Mouse (Mus musculus): ENCODE measurements around the gene Lrrc18.
A peak's percentile ranks its signal among the peaks of the same experiment; 100 is the strongest.

Gene Lrrc18

DNA sequence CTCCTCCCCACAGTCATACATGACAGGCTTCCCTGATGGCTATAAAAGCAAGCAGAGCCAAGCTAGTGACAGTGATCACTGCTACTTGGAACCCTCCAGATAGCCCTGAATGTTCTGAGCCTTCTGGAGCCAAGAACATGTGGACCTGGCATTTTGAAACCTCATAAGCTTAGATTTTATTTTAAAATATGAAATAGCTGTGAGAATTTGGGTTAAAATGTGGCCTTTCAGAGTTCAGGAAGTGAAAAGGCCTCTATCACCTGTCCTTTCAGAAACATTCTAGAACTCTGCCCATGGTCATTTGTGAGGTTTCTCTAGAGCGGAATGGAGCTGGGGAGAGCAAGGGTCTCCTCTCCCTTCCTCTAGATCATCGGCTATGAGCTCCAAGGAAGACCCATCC, at the start of gene Lrrc18:
TSS of gene Lrrc18 (plus strand) at position 301 of the 400 bp plus-strand sequence.
- DNase-seq (ENCODE audit: low read depth, low spot score) = no peak

DNA sequence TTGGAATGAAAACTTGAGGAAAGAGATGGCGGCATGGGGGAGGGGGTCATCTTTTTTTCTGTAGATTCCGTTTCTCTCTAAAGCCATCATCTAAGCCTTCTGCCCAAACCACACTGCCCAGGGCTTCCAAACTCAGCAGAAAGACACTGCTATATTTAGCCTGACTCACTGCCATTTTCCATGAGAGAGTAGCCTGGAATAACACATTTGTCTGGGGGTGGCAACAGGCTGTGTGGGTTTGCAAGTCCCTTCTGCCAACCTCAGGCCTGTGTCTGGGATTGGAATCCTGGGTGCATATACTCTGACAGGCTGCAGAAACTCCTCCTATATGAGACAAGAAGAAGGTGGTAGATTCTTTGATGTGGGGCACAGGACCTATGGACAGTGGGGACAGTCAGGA, 43.7 kb upstream of the Lrrc18 start:
- DNase-seq (ENCODE audit: low read depth, low spot score) = no peak

DNA sequence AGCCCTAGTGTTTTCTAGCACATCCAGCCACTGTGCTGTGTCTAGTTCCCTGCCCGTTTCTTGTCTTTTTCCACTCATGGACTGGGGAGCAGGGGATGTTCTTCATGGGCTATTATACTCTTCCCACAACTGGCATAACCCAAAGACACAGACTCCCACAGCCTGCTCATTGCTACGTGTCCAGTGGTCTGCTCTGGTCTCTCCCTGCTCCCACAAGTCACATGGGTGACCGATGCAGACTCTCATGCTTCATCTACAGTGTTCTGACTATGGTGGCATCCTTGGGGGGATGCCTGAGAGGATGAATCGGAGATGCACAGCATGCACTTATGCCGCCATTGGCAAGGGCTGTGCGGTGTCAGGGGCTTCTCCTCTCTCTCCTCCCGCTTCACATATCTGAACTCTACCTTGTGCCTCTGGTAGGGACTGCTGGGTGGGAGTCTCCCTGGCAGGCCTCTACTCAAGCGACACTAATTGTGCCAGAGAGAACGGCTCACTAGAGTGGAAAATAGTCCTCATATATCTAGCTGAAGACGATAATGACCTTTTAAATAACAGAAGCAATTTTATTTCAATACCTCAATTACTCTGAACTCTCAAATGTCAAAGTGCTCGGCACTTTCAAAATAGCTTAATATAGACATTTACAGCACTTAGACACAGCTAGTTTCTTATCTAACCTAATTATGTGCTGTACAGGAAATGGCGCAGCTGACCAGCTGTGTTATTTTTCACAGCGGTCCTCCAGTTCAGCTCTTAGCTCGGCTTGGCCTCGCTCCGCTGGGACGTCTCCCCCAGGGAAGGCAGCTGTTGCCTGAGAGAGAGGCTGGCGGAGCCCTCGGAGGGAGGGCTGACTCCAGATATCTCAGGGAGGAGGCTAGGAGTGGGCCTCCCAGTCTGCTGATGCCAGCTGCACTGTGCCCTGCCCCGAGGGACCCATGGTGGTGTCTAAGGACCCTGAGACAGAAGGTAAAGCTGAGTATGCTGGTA, 40.6 kb upstream of the Lrrc18 start:
- DNase-seq (ENCODE audit: low read depth, low spot score) = no peak

DNA sequence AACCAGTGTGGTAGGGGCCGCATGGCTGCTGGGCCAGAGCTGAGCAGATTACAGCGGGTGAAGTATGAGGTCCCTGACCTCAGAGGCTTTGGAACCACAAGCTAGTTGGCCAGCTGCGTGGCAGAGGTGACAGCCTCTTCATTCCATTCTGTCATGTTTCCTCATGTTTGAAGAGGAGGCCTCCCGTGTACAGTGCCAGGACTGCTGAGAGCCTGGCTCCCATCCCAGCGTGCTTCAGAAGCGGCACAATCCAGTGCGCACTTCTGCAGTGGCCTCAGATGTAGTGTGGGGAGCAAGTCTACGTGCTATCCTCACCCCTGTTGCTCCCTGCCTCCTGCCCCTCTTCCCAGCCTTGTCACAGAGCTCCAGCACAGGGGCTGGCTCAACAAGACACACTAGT, 34.7 kb upstream of the Lrrc18 start:
- DNase-seq (ENCODE audit: low read depth, low spot score) = no peak

GRCm38 (mm10) chr14:32958671-32959070, 32.5 kb upstream of the Lrrc18 start:
- DNase-seq (ENCODE audit: low read depth, low spot score) = no peak

DNA sequence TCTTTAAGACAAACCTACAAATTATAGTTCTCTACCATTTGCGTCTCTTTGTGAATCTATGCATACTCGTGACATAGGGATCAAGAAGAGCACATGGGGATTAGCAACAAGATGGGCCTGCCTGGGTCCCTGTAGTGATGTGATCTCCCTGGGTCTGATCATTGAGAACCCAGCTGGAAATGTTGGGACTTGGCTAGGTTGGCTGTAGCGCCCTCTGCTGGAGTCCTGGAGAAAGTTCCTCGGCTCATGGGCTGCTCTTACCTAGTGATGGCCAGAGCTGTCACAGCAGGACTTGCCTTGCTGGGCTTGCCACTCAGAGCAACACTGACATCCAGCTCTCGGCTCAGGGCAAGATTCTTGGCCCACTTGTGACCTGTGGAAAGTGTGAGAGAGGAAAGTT, 30.7 kb upstream of the Lrrc18 start:
- peak; percentile 31 for DNase-seq (ENCODE audit: low read depth, low spot score)

- DNase-seq (ENCODE audit: low read depth, low spot score) = no peak
These were observed 26.4 kb upstream of the Lrrc18 start for GRCm38 (mm10) chr14:32964742-32965141.

- DNase-seq (ENCODE audit: low read depth, low spot score) = no peak
These were observed 20.5 kb upstream of the Lrrc18 start for GRCm38 (mm10) chr14:32970700-32971099.

GRCm38 (mm10) chr14:32984176-32984738, 6.9 kb upstream of the Lrrc18 start:
- DNase-seq (ENCODE audit: low read depth, low spot score) = no peak

GRCm38 (mm10) chr14:32986659-32987058, 4.5 kb upstream of the Lrrc18 start:
- no peak for DNase-seq (ENCODE audit: low read depth, low spot score)

- no peak for DNase-seq (ENCODE audit: low read depth, low spot score)
These were observed 3.9 kb downstream of the Lrrc18 start for GRCm38 (mm10) chr14:32994954-32995636.

DNA sequence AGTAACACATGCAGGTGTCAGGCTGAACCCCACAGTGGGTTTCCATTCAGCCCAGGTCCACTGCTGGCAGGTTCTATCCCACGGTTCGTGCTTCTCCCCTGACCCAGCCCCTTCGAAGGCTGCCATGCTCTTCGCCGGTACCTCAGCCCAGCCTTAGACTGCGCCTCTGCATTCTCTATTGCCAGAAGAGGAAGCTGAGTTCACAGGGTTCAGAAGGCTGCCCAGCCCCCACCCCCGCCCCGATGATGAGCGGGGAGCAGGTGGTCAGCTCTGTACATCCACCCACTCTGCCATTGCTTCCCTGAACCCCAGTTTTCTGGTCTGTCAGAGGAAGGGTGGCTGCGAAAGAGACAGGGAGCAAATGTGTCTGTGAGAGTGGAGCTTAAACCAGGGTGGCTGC, 8.3 kb downstream of the Lrrc18 start:
- DNase-seq (ENCODE audit: low read depth, low spot score) = no peak

- no peak for DNase-seq (ENCODE audit: low read depth, low spot score)
These were observed 9.2 kb downstream of the Lrrc18 start for GRCm38 (mm10) chr14:33000112-33000979.

GRCm38 (mm10) chr14:33005114-33005513, 13.9 kb downstream of the Lrrc18 start:
- DNase-seq (ENCODE audit: low read depth, low spot score) = no peak

DNA sequence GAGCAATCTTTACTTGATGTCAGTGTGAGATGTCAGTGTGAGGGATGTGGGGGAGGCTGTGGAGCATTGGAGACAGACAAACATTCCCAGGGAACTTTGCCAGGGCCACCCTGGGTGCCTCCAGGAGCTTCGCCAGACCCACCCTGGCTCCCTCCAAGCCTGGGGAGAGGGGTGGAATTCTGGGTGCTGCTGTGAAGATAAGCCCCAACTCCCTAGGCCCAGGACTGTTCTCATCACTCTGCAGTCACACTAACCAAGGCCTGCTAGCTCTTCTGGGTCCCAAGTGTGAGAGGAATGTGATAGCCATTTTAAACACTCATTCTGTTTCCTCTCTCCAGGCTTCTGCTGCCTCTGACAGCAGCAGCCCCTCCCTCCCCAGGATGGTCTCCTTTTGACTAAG, 16.5 kb downstream of the Lrrc18 start:
- no peak for DNase-seq (ENCODE audit: low read depth, low spot score)

DNA sequence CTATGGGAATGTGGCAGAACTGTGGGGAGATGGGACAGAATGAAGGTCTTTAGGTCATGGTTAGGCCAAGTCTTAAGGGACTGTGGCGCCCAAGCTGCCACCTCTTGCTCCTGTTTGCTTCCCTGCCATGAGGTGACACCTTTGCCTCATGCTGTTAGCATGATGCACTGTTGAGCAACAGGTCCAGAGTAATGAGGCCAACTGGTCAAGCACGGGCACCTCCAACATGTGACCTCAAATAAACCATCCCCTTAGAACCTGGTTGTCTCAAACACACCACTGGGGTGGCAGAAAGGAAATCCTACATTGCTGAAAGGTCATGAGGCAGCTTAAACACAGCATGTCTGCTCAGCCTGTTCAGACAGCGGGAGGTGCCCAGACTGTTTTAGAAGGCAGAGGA, 27.9 kb downstream of the Lrrc18 start:
- DNase-seq (ENCODE audit: low read depth, low spot score) = no peak

- DNase-seq (ENCODE audit: low read depth, low spot score) = peak; percentile 45
These were observed 28.4 kb downstream of the Lrrc18 start for GRCm38 (mm10) chr14:33019606-33020005.

DNA sequence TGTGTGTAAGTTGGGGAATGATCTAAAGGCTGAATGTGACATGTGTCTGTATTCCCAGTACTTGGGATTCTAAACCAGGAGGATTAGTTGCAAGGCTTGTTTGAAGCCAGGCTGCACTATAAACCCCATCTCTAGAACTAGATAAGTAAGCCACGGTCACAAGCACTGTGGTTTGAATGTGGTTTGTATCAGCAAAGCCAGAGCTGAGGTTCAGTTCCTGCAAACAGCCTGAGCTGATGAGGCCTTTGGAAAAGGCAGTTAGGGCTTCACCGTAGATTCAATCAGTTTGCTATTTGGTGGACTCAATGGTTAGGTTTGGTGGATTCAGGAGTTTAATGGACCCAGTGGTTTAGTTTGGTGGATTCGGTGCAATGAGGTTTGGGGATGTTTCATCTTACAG, 39.7 kb downstream of the Lrrc18 start:
- DNase-seq (ENCODE audit: low read depth, low spot score) = no peak

GRCm38 (mm10) chr14:33033424-33033823, 42.2 kb downstream of the Lrrc18 start:
- no peak for DNase-seq (ENCODE audit: low read depth, low spot score)

- DNase-seq (ENCODE audit: low read depth, low spot score) = no peak
These were observed 44.2 kb downstream of the Lrrc18 start for GRCm38 (mm10) chr14:33035386-33035785.

- DNase-seq (ENCODE audit: low read depth, low spot score) = no peak
These were observed 45.6 kb downstream of the Lrrc18 start for GRCm38 (mm10) chr14:33036811-33037210.
